Mouse (Mus musculus): ENCODE results near the gene Tmed8. TPM values are rescaled to one million over a fixed set of nuclear protein-coding genes. Genes with fewer than 3 reads are reported as not detected.

Tmed8 gene
- total and polyA plus RNA-seq, 3 experiments, result 27.3 to 34.8 (median 27.9) TPM

DNA sequence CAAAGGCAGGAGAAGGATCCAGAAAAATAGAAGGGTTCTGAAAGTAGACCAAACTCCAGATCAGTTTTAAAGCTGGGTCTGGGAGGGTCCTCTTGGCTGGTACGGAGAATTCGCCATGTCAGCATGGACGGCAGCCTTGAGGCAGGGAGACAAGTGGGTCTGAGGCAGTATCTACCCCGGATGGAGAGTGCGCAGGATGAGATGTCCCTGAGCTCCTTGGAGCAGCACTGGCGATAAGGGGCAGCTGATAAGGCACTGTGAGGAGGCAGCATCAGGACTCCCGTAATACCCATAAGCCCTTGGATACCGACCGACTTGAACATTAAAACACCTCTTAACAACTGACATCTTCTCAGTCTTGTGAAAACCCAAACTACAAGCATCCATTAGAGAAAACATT, 67.5 kb downstream of the Tmed8 start:
- Histone ChIP-seq H3K36me3 (replicated peaks in 1 of 2; ENCODE audit: control insufficient read depth in 1 of 2, insufficient read depth in 1 of 2, low read length in 1 of 2) (peaks cover 12 to 70% of the 10 kb centered on the region in 2 experiments), H3K9me3 (replicated peaks; ENCODE audit: low read length) (no peaks in the 10 kb centered on the region), H3K4me1 (ENCODE audit: control insufficient read depth in 1 of 2, insufficient read depth in 2 of 2) (peaks cover 0 to 11% of the 10 kb centered on the region in 2 experiments; a peak in 2 of 4 replicates), H3K9ac (ENCODE audit: insufficient read depth, low read depth) (no peak overlapping the region), H3K4me3 (replicated peaks in 1 of 3; ENCODE audit: low read depth in 2 of 3, low read length in 2 of 3, poor library complexity in 1 of 3) (no peak overlapping the region), H3K4me2 (ENCODE audit: insufficient read depth, low read depth, poor library complexity, severe bottlenecking) (no peak overlapping the region), H3K27me3 (replicated peaks) (no peaks in the 10 kb centered on the region), H3K79me2 (replicated peaks; ENCODE audit: control insufficient read depth, extremely low read depth, insufficient read depth, poor library complexity, severe bottlenecking) (no peaks in the 10 kb centered on the region), H3K27ac (ENCODE audit: insufficient read depth, low read depth) (no peak overlapping the region)
- dilution Hi-C loops (cut with MboI; ENCODE audit: extremely low pct_ligation_motif_present, extremely low pct_unique_long_range_greater_than_20kb, low sequenced_read_pairs), result no loop called here
- in situ Hi-C loops (cut with MboI; ENCODE audit: low pct_ligation_motif_present, low pct_unique_long_range_greater_than_20kb, low sequenced_read_pairs), result no loop called here
- TF ChIP-seq KAT2A (IDR thresholded peaks at IDR 0.05; ENCODE audit: insufficient replicate concordance, low read length) (no peak), POLR2A (IDR thresholded peaks at IDR 0.05; ENCODE audit: low read depth, low read length) (no peak), ELF1 (IDR thresholded peaks at IDR 0.05; ENCODE audit: low read depth, low read length) (no peak), MAX (IDR thresholded peaks at IDR 0.05; ENCODE audit: low read length) (no peak), USF2 (conservative IDR thresholded peaks at IDR 0.05; ENCODE audit: low read depth, low read length) (no peak), ZKSCAN1 (IDR thresholded peaks at IDR 0.05; ENCODE audit: borderline replicate concordance, low read depth, low read length) (no peak), GABPA (IDR thresholded peaks at IDR 0.05; ENCODE audit: insufficient replicate concordance, low read depth, low read length) (no peak), ZNF384 (IDR thresholded peaks at IDR 0.05; ENCODE audit: low read depth, low read length) (no peak), EP300 (IDR thresholded peaks at IDR 0.05; ENCODE audit: low read length) (no peak), NELFE (IDR thresholded peaks at IDR 0.05; ENCODE audit: low read depth, low read length) (no peak)
- DNase-seq (ENCODE audit: extremely low read depth), result no peak

DNA sequence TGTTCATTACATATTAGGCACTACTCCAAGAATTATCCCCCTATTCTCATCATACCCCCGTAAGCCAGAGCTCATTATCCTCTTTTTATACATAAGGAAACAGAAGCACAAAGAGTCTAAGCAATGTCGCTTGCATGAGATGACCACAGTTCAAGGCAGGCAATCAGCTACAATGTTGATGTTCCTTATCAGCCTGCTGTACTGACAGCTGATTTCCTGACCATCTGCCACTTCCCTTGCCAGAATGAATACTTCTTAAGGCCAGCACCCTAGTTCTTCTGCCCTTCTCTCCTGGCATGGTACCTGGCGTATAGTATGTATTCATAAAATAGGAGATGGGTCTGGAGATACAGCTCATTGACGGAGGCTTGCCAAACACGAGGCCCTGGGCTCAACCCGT, 68.0 kb downstream of the Tmed8 start:
- no peak overlapping the region for H3K27ac ChIP-seq (ENCODE audit: insufficient read depth, low read depth)
- H3K4me2 ChIP-seq (ENCODE audit: insufficient read depth, low read depth, poor library complexity, severe bottlenecking), result no peak overlapping the region
- H3K4me3 ChIP-seq (replicated peaks in 1 of 3; ENCODE audit: low read depth in 2 of 3, low read length in 2 of 3, poor library complexity in 1 of 3), result no peak overlapping the region
- dilution Hi-C loops (cut with MboI; ENCODE audit: extremely low pct_ligation_motif_present, extremely low pct_unique_long_range_greater_than_20kb, low sequenced_read_pairs) (no loop called here), in situ Hi-C loops (cut with MboI; ENCODE audit: low pct_ligation_motif_present, low pct_unique_long_range_greater_than_20kb, low sequenced_read_pairs) (no loop called here)
- H3K27me3 ChIP-seq (replicated peaks), result no peaks in the 10 kb centered on the region
- H3K4me1 ChIP-seq (ENCODE audit: control insufficient read depth in 1 of 2, insufficient read depth in 2 of 2), result peaks cover 0 to 11% of the 10 kb centered on the region in 2 experiments; a peak in 2 of 4 replicates
- no peaks in the 10 kb centered on the region for H3K79me2 ChIP-seq (replicated peaks; ENCODE audit: control insufficient read depth, extremely low read depth, insufficient read depth, poor library complexity, severe bottlenecking)
- peaks cover 7 to 70% of the 10 kb centered on the region in 2 experiments for H3K36me3 ChIP-seq (replicated peaks in 1 of 2; ENCODE audit: control insufficient read depth in 1 of 2, insufficient read depth in 1 of 2, low read length in 1 of 2)
- no peak for TF ChIP-seq MAZ (IDR thresholded peaks at IDR 0.05; ENCODE audit: low read depth, low read length)
- no peak for TF ChIP-seq TBP (conservative IDR thresholded peaks at IDR 0.05; ENCODE audit: low read depth, low read length)
- no peak for TF ChIP-seq BHLHE40 (IDR thresholded peaks at IDR 0.05; ENCODE audit: low read depth, low read length)
- no peak for TF ChIP-seq MXI1 (IDR thresholded peaks at IDR 0.05; ENCODE audit: low read depth, low read length)
- H3K9ac ChIP-seq (ENCODE audit: insufficient read depth, low read depth), result no peak overlapping the region
- no peaks in the 10 kb centered on the region for H3K9me3 ChIP-seq (replicated peaks; ENCODE audit: low read length)
- DNase-seq (ENCODE audit: extremely low read depth), result no peak

GRCm38 (mm10) chr12:87131619-87132018, 68.6 kb downstream of the Tmed8 start:
- H3K79me2 ChIP-seq (replicated peaks; ENCODE audit: control insufficient read depth, extremely low read depth, insufficient read depth, poor library complexity, severe bottlenecking), result no peaks in the 10 kb centered on the region
- H3K27ac ChIP-seq (ENCODE audit: insufficient read depth, low read depth), result no peak overlapping the region
- peaks cover 0 to 11% of the 10 kb centered on the region in 2 experiments; a peak in 2 of 4 replicates for H3K4me1 ChIP-seq (ENCODE audit: control insufficient read depth in 1 of 2, insufficient read depth in 2 of 2)
- H3K9ac ChIP-seq (ENCODE audit: insufficient read depth, low read depth), result no peak overlapping the region
- peak; percentile 75 for TF ChIP-seq RAD21 (IDR thresholded peaks at IDR 0.05; ENCODE audit: low read depth, low read length)
- peak; percentile 23 to 83; a peak in 3 of 4 replicates for TF ChIP-seq CTCF (conservative IDR thresholded peaks at IDR 0.05 in 1 of 2, IDR thresholded peaks at IDR 0.05 in 1 of 2; ENCODE audit: low read depth in 2 of 2, low read length in 2 of 2)
- TF ChIP-seq EP300 (IDR thresholded peaks at IDR 0.05; ENCODE audit: low read length), result no peak
- no peak for TF ChIP-seq POLR2A (IDR thresholded peaks at IDR 0.05; ENCODE audit: low read depth, low read length)
- no peak for TF ChIP-seq ZMIZ1 (IDR thresholded peaks at IDR 0.05; ENCODE audit: low read depth, low read length)
- TF ChIP-seq POLR2AphosphoS2 (IDR thresholded peaks at IDR 0.05; ENCODE audit: low read depth, low read length), result no peak
- TF ChIP-seq MAZ (IDR thresholded peaks at IDR 0.05; ENCODE audit: low read depth, low read length), result no peak
- TF ChIP-seq USF2 (conservative IDR thresholded peaks at IDR 0.05; ENCODE audit: low read depth, low read length), result no peak
- no peak for TF ChIP-seq SIN3A (IDR thresholded peaks at IDR 0.05; ENCODE audit: low read length)
- no peak for TF ChIP-seq JUND (conservative IDR thresholded peaks at IDR 0.05; ENCODE audit: low read depth, low read length)
- no peak for TF ChIP-seq GABPA (IDR thresholded peaks at IDR 0.05; ENCODE audit: insufficient replicate concordance, low read depth, low read length)
- TF ChIP-seq PAX5 (IDR thresholded peaks at IDR 0.05; ENCODE audit: low read length), result no peak
- no peak for TF ChIP-seq KAT2A (IDR thresholded peaks at IDR 0.05; ENCODE audit: insufficient replicate concordance, low read length)
- peak; percentile 81 for TF ChIP-seq SMC3 (IDR thresholded peaks at IDR 0.05; ENCODE audit: low read depth, low read length)
- no peak for TF ChIP-seq NELFE (IDR thresholded peaks at IDR 0.05; ENCODE audit: low read depth, low read length)
- TF ChIP-seq BHLHE40 (IDR thresholded peaks at IDR 0.05; ENCODE audit: low read depth, low read length), result no peak
- TF ChIP-seq TBP (conservative IDR thresholded peaks at IDR 0.05; ENCODE audit: low read depth, low read length), result no peak
- TF ChIP-seq ETS1 (conservative IDR thresholded peaks at IDR 0.05; ENCODE audit: low read depth, low read length), result no peak
- TF ChIP-seq ZC3H11A (IDR thresholded peaks at IDR 0.05; ENCODE audit: low read depth, low read length), result peak; percentile 43
- no peak for TF ChIP-seq NRF1 (IDR thresholded peaks at IDR 0.05; ENCODE audit: low read depth, low read length)
- no peaks in the 10 kb centered on the region for H3K9me3 ChIP-seq (replicated peaks; ENCODE audit: low read length)
- H3K4me2 ChIP-seq (ENCODE audit: insufficient read depth, low read depth, poor library complexity, severe bottlenecking), result no peak overlapping the region
- H3K4me3 ChIP-seq (replicated peaks in 1 of 3; ENCODE audit: low read depth in 2 of 3, low read length in 2 of 3, poor library complexity in 1 of 3), result no peak overlapping the region
- in situ Hi-C loops (cut with MboI; ENCODE audit: low pct_ligation_motif_present, low pct_unique_long_range_greater_than_20kb, low sequenced_read_pairs) (no loop called here), dilution Hi-C loops (cut with MboI; ENCODE audit: extremely low pct_ligation_motif_present, extremely low pct_unique_long_range_greater_than_20kb, low sequenced_read_pairs) (no loop called here)
- DNase-seq (ENCODE audit: extremely low read depth), result peak; percentile 36
- peaks cover 10 to 72% of the 10 kb centered on the region in 2 experiments for H3K36me3 ChIP-seq (replicated peaks in 1 of 2; ENCODE audit: control insufficient read depth in 1 of 2, insufficient read depth in 1 of 2, low read length in 1 of 2)
- H3K27me3 ChIP-seq (replicated peaks), result no peaks in the 10 kb centered on the region

All from CH12.LX (cell line).